Mouse (Mus musculus): ENCODE results near the gene Prss16.

Prss16 gene

DNA sequence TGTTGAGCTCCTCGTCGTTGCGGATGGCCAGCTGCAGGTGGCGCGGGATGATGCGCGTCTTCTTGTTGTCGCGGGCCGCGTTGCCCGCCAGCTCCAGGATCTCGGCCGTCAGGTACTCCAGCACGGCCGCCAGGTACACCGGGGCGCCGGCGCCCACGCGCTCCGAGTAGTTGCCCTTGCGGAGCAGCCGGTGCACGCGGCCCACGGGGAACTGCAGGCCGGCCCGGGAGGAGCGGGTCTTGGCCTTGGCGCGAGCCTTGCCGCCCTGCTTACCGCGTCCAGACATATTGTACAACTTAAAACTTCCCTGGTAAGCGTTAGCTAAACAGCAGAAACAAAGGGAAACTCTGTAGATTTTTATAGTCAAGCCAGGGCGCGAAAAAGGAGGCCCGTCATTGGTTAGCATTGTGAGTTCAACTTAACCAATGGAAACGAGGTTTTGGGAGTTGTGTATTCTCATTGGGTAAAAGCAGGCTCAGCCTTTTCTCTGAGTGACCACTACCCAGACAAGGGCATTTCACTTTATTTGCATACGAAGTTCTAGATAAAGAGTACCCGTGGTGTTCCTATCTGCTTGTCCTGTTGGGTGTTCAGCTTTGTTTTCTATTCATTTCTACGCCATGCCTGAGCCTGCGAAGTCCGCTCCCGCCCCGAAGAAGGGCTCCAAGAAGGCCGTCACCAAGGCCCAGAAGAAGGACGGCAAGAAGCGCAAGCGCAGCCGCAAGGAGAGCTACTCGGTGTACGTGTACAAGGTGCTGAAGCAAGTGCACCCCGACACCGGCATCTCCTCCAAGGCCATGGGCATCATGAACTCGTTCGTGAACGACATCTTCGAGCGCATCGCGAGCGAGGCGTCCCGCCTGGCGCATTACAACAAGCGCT lies 26.0 kb upstream of the Prss16 start, which contains the start of the genes Hist1h2ah and Hist1h2bk:
Gene Hist1h2ah (minus strand): TSS at position 302 of the 882 bp plus-strand sequence.
Gene Hist1h2bk (plus strand): TSS at position 604 of the 882 bp plus-strand sequence.
- DNase-seq: peak; percentile 80

DNA sequence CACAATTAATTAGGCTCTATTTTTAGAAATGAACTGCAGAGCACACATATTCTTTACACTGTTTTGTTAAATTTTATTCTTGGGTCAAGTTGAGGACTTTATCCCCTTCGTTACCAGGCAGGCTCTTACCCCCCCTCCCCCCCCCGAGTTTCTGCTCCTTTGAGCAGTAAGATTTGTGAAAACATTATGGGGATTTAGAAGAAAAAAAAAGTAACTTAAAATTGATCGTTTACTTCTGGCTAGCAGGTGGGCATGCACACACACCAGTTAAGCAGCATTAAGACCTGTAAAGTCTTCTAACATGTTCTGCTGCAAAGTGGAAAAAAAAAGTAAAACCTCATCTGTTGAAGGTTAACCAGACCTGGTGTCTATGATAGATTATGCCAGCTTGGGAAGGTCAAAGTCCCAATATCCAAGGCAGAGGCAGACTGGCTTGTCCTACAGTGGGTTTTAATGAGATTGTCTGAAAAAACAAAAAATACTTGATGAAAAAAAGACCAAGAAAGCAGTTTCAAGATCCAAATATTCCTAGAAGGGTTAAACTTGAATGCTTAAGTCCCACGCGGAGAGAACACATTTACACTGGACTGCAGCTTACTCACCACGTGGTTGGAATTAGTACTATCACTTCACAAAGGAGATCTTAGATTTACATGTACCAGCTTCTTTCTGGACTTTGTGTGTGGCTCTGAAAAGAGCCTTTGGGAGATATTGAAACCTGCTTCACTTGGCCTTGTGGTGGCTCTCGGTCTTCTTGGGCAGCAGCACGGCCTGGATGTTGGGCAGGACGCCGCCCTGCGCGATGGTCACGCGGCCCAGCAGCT lies 25.1 kb upstream of the Prss16 start:
- DNase-seq: no peak

DNA sequence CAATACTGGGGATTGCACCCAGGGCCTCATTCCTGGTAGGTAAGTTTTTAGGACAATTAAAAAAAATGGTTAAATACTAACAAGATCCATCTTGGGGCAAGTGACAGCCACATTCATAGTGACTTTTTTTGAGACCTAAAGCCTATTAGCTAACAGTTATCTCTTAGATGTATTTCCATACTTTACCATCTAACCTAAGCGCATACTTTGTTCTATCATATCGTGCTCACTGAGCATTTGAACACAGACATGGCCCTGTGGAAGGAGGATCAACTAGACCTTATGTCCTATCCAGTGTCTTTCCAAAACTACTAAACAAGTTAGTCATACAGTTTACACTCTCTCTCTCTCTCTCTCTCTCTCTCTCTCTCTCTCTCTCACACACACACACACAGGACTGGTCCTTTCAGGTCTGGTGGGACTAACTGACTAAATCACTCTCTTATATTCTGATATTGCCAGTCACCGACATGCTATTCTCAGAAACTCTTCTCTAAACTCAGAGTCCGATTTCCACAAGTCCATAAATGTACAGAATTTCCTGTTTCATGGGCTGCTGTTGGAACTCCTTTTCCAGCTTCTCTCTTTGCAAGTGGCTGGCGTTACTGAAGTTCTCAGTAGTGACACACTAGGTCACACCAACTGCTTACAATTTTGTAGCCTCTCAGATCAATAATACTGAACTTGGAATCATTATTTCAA lies 24.4 kb upstream of the Prss16 start:
- no peak for DNase-seq

DNA sequence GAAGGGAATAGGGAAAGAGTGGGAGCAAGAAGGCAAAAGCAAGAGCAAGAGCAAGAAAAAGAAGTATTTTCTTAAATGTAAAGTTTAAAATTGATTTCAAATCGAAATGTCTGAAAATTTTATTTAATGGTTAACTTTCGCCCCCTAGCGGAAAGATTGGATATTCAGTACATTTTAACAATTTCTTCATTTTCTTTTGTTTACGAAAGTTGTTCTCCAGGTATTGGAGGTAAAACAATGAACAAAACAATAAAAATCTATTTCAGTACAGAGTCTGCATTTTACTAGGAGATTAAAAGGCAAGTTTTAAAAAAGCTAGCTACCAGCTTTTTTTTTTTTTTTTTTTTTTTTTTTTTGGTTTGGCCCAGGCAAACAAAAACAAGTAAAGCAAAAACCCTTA lies 21.0 kb upstream of the Prss16 start:
- no peak for DNase-seq

DNA sequence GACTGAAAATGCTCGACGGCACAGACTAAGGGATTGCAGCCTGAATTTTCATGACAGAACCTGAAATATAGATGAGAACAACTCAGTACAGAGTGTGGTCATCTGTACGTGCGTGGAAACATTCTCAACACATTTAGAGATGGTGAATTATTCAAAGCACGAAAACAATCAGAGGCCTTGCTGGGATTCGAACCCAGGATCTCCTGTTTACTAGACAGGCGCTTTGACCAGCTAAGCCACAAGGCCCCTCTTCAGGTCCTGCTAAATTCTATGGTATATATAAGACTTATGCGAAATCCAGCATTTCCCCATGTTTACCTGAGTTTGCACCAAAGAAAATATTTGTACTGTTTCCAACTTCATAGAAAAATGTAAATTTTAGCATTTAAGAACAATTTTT lies 20.4 kb upstream of the Prss16 start:
- DNase-seq: peak; percentile 14

DNA sequence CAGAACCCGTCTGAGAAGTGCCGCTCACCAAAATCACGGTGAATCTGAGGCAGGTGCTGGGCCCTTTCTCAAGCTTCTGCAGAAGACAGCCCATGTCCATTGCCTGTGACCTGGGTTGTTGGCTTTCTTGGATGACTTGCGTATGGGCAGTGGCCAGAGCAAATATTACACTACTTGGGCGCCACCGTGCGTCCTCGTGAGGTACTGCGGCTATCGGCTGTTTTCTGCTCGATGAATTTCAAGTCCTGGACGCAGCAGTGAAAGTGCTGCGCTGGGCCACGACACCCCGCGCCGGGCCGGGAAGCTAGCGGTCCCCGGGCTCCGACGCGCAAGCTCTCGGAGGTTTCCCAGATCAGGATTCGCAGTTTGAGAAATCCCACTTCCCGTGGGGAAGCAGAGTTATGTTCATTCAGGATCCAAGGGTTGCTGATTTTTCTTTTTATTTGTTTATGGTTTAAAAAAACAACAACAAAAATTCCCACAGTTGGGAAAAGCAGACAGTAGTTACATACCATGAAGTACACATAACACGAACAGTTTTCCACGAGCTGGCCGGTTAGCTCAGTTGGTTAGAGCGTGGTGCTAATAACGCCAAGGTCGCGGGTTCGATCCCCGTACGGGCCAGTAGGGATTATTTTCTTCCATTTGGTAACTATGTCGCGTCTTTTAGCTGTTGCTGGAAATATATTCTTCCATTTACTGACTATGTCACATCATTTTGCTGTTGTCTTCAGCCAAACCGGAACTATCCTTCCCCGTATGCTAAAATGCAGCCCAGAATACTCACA lies 19.3 kb upstream of the Prss16 start:
- DNase-seq: peak; percentile 92

DNA sequence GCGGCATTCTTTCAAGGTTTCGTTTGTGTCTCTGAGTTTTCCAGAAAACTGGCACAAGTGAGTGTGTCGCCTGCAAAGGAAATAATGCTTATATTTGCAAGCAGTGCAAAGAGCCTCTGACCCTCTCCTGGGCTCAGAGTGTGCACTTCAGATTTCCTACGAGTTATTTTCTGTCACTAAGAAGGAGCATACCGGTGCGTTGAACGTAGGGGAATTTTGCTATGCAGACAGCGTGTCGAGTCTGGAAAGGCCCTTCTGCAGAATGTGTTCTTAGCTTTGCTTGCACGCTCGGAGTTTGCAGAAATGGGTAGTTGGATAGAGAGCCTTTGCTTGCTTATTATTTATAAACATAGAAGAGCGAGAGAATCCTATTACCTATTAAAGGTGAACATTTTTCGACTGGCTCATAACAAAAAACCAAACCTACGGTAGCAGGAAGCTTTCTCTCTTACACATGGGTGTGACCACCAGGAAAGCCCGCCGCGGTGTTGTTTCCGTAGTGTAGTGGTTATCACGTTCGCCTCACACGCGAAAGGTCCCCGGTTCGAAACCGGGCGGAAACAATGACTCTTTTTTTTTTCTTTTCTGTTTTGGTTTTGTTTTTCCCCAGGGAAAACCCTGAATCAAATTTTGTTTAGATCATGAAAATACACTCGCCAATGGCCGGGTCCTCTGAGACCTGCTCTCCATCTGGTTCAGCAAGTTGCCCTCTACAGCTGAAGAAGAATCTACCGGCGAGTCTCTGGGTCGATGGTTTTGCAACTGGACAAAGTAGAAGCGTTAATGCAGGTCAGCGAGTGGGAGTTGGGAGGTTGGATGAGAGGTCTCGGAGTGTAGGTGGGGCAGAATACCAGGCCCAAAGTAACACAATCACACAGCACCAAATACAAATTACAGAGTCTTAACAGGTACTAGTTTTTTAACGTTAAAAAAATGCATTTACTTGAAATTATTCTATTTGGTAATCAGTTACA lies 16.8 kb upstream of the Prss16 start:
- DNase-seq: peak; percentile 53

DNA sequence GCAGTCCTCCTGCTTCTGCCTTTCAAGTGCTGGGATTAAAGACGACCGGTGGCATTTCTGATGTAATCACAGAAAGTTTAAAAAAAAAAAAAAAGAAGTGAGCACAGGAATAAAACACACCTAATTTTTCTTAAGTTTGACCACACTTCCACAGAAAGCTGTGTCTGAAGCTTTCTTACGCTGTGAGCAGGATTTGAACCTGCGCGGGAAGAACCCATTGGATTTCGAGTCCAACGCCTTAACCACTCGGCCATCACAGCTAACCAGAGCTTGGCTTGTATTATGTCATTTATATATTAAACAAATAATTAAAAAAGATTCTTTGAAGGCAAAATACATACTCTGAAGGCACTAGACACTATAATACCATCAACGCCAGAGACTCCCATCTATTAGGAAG lies 12.7 kb upstream of the Prss16 start:
- peak; percentile 57 for DNase-seq

DNA sequence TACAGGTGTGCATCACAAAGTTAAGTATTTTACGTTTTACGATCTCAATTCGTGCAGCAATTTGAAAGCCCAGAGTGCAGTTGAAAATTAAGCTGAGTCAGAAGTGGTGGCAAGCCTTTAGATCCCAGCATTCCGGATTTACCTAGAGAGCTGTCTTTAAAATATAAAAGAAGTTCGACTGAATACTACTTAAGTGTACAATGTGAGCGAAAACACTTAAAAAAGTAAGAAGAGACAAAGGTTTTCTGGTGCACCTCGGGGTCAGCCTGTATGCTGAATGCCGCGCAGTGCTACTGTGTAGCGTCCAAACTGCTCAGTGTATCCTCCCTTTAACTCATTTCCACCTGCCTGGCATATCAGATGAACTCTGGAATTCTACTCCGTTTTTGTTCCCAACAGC lies 12.0 kb upstream of the Prss16 start:
- no peak for DNase-seq

DNA sequence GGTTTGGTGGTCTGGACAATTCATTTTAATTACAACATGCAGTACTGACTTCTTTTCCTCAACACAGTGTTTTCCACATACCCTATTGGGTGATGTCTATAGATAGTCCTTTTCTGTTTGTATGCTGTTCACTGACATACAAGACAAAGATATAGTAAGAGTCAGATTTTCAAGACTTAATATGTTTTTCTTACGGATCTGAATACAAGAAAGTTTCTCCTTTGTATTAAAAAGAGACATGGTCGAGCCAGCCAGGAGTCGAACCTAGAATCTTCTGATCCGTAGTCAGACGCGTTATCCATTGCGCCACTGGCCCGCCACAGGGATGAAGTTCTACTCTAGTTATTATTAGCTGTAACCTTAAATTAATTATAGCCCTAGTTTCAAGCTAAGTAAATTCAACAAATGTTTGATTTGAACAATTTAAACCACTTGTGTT lies 11.4 kb upstream of the Prss16 start:
- no peak for DNase-seq

DNA sequence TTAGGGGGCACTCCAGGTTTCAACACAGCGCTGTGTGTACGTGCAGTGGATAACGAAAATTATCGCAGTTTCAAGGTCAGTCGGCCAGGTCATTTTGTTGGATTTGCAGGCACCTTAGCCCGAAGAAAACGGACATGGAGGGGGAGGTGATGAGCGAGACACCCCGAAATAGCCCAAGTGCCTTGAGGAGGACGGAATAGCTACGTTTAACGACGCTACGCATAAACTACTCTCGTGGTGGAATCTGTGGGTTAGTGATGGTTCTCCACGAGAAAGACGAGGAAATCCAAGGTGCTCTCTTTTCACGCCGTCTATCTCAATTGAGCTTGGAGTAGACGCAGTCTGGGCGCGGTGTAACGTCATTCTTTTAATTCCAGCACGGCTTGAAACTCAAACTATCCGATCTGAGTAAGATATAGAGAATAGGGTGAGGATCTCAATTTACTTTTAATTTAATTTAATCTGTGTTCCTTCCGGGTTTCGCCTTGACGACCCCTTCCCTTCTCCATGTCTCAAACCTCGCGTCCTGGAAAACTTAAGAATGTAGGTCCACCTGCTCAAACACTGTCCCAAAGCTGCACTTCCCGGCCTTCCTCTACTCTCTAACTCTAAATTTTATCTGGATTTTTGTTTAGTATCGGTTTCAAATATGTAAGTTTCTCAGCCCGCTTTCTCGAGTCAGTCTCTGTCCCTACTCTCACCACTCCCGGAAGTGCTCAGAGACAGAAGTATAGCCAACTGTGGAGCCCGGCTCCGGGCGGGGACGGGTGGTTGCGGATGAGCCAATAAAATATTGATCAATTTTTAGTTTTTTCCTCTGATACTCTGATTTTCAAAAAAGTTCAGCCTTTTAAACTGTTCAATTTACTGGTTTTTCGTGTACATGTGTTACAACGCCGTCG lies 10.6 kb upstream of the Prss16 start:
- DNase-seq: no peak

DNA sequence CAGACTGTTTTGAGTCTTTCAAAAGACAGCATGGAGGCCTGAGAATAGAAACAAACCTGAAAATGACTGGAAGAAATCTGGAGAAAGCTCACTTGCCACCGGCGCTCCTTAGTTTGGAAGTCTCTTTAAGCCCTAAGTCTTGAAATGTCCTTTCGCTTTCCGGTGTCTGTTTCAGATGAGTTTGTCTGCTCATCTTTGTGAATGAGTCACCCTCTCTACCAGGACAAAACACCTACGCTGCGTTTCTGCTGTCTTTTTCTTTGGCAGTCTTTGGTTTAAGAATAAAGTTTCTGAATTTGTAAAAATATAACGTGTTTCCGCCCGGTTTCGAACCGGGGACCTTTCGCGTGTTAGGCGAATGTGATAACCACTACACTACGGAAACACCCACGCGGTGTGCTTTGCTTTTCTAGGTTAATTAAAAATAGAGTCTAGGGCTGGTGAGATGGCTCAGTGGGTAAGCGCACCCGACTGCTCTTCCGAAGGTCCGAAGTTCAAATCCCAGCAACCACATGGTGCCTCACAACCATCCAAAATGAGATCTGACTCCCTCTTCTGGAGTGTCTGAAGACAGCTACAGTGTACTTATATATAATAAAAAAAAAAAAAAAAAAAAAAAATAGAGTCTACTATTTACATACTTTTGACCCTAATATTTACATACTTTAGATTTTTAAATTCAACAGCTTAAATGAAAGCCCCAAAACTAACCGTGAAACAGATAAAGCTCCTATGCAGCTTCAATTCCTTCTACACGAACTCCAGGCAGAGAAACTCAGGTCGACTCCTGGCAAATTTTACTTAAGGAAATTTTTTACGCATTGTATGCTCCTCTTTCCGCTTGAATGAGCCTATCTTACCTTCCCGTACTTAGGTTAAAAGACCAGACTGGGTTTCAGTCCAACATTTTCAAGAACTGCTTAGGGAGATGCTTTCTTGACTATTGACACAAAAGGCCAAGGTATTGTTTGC lies 6.2 kb upstream of the Prss16 start:
- peak; percentile 30 for DNase-seq

DNA sequence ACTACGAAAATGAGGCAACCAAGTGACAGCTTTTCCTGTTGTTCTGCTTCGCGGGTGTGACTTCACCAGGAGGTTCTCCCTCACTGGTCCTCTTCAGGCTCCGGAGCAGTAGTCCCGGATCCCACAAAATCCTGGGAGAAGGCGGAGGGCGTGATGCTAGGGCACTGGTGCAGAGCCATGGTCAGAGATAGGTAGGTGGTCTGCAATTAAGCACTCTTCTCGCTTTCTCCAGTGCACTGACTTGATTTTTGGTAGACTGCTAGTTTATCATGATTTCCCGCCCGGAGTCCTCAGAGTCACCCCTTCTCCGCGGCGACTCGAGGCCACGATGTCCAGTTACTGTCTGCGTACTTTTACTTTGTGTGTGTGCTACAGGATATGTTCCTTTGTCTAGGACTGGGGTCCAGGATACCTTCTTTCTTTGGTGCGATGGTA lies 4.9 kb upstream of the Prss16 start:
- DNase-seq: no peak

DNA sequence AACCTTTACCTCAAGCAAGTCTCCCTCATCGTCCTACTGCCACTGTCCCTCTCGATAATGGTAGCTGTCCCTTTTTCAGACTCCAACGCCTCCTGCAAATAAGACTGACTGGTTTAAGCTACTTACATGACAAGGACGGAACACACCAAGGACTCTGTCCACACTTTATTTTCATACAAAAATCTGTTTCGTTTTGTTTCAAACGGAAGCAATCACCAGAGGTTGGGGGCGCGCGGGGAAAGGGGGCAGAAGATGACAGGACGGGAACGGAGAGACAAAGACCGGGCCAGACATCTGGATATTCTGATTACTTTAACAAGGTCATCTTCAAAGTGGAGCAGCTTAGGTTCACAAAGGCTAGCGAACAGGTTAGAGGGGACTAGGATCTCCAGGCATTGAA lies 4.2 kb upstream of the Prss16 start:
- DNase-seq: no peak

DNA sequence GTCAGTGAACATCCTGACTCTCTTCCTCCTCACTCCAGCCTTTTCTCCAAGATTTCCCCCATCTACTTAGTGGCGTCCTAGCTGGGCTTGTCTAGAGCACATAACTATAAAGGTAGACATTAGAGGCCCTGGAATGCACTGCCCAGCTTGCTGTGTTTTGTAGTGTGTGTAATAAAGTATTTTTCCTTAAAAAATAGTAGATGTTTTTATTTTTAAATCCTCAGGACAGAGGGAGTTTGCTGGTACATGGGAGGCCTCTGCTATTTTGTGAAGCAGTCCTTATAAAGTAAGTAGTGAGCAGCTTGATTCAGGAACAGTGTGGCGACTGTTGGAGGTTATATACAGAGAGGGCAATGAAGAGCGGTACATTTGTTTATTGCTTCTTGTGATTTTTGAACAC lies 835 bp downstream of the Prss16 start:
- DNase-seq: no peak

DNA sequence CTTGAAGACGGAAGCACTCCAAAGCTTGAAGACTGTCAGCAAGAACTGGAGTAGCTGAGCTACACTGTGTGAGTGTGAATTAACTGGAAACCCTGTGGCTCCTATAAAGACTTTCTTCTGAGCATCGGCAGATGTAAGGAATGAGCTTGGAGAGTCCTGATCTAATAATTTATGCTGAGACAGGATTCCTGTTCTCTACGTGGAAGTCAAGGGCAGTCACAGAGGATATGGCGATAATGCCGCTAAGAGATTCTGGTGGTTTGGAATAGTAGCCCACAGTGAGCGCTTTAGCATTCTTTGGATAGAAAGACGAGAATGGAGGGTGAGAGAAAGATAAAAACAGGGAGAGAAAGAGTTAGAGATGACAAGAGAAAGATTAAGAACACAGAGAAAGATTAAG lies 1.7 kb downstream of the Prss16 start:
- no peak for DNase-seq

DNA sequence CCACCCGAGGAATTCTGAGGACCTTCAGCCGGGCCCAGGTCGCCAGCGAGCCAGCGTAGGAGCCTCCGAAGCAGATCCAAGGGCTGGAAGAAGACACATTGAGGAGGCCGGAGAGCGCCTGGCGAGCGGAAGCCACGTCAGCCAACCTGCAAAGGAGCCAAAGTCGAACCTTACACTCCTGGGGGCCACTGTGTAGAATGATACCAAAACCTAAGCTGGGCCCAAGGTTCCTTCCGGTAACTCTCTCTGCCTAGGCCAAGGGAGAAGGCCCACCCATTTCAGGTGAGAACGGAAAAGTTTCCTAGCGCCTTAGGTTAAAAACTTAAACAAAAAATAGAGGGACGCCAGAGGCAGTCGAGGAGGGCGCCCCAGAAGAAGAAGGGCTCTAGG lies 2.4 kb downstream of the Prss16 start:
- no peak for DNase-seq

DNA sequence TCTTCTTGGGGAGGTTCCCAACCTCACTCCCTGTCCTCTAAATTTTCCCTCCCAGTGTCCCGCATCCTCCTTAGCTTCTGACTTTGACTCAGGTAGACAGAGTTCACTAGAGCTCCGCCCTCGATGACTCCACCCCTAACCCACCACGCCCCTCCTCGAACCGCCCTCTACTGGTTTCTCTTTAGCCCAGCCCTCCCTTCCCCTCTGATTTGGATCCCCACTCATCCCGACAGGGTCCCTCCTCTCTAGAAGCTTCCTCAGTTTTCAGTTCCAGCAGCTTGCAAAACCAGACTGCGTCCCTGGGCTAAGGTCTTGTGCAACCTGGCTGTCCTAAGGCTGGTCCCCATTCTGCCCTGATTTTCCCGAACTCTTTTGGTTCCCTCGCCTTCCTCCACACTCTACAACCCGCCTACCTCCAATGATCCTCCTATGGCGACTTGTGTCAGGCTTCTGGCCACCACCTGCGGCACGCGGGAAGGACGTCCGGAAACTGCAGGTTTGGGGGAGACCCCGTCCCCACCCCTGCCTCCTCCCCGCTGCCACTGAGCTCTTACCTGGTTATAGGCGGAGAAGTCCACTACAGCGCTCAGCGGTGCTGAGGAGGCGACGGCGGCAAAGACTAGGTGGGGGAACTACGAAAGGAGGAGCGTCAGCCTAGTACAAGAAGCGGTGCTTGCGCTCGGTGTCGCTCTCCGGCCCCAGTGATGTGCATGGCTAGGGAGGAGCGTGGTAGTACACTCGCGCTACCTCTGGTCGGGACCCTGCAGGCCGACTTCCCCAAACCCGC lies 3.0 kb downstream of the Prss16 start:
- DNase-seq: no peak
